Mouse (Mus musculus): Measurements from ENCODE around the gene Cald1.
A peak's percentile ranks its signal among the peaks of the same experiment; 100 is the strongest.

Cald1 gene

DNA sequence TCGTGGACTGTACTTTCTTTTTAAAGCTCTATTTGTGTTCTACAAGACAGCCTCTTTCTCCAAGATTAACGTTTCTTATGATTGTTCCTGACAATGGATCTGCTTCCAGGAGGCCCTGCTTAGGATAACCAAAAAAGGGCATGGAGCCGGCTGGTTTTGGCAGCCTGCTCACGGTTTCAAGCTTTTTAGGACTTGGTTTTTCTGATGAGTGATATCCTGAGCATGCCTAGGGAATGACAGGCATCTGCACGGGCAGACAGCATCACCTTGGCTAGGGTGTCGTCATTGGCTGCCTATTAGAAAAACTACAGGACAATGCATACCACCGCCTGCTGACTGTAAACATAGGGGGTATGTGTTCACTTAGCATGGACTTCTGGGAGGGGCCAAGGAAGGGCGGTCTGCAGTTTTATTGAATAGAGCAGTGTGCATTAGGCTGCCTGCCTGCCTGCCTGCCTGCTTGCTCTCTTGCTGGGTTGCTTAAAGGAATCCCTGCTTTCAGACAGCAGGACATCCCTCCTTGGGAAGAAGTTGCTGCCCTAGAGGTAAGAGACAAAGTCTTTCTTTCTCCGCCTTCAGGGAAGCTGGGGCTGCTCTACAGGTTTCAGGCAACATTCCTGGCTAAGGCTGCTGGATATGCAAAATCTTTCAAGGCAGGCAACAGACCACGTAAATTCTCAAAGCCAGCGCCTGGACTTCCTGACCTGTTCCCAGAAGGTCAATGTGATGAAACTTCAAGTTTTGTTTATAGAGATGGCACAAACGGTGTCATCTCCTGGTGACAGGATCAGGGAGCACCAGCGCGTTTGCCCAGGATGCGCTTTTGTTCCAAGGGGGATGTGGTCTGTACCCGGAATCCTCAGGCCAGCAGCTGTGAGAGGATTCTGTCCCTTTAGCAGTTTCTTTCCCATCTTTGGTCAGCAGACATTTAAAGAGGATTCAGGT, at the start of gene Cald1:
Gene Cald1, plus strand, starts transcription at position 380 of the 945 bp plus-strand sequence.
- DNase-seq (ENCODE audit: extremely low read depth, low read depth, low spot score) = no peak

DNA sequence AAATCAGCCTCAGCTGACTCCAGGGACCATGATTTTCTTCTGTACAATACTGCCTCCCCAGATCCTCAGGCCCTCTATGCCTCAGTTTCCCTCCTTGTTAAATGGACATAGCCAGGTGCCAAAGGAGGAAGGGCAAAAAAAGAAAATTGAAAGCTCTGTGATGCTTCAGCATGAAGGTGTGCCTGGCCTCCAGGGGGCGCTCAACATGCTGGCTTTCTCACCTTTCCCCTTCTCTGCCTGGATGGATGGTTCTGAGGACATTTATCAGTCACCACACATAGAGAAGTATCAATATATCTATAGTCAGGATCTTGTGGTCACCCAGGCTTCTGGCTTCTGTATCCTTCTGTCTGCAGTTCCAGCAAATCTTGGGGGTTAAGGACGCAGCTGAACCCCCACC, 49.3 kb upstream of the Cald1 start:
- DNase-seq (ENCODE audit: extremely low read depth, low read depth, low spot score) = no peak

DNA sequence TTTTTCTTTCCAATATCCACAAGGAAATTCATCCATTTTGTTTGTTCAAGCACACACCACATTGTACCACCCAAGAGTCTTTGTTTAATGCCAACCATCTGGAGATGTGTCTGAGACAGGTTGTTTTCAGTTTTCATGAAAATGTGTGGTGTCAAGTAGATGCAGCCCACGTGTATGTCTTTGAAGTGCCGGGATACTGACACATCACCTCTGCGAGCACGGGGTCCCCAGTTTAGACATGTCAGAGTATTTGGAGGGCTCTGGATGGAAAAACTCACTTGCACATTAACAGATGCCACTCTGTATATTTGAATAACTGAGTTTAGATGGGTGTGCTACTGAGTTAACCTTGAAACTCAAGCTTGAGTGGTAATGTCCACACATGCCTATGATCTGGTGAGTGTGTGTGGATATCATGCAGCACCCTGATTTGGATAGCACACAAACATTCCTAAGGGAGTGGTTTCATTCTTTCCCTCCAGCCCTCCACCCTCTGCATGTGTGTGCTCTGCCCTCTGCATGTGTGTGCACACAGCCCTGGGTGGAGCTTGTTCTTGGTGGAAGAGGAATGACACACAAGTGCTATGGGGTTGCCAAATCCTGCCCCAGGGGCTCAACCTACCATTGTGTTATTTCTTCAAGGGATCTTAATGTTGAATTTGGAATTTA, 45.7 kb upstream of the Cald1 start:
- DNase-seq (ENCODE audit: extremely low read depth, low read depth, low spot score) = no peak

DNA sequence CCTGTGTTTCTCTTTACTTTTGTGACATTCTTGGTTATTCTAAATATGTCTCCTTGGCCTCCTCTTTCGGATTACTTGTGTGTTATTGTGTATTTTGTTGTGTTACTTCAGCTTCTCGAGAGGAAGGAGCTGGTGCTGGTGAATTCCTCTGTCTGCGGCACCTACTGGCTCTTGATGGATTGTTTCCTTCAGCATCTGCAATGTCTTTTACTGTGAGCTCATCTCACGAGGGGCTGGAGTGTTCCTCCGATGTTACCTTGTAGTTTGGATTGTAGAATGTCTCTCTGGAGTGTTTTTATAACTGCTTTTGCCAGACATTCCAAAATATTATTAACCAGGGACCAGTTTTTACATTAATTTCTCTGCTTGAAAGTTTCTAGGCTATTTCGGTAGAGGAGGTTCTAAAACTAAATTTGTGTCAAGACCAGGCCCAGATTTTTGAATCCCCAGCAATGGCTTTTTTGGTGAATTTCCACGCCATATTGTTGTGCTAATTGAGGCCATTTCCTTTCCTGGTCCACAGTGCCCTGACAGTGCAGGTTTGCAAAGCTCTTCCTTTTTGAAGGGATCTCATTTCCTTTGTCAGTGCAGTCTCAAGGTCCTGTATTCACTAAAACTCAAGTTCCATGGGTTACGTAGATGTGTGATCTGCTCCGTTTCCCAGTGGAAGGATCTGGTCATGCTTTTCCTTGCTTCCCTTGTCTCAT, 43.9 kb upstream of the Cald1 start:
- no peak for DNase-seq (ENCODE audit: extremely low read depth, low read depth, low spot score)

DNA sequence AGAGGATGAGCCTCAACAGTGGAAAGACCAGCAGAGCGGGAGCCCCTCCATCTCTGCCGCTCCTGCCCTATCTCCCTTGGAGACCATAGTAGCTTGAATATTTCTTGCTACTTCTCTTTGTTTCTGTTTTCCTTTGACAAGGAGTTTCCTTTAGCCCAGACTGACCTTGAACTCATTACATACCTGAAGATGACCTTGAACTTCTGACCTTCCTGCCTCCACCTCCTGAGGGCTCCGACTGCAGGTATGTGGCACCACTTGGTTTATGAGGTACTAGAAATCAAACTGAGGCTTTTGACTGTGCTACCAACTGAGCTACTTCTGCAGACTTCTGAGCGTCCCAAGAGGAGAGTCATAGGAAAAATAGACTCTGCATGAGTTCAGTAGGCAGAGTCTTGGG, 38.8 kb upstream of the Cald1 start:
- DNase-seq (ENCODE audit: extremely low read depth, low read depth, low spot score) = no peak

DNA sequence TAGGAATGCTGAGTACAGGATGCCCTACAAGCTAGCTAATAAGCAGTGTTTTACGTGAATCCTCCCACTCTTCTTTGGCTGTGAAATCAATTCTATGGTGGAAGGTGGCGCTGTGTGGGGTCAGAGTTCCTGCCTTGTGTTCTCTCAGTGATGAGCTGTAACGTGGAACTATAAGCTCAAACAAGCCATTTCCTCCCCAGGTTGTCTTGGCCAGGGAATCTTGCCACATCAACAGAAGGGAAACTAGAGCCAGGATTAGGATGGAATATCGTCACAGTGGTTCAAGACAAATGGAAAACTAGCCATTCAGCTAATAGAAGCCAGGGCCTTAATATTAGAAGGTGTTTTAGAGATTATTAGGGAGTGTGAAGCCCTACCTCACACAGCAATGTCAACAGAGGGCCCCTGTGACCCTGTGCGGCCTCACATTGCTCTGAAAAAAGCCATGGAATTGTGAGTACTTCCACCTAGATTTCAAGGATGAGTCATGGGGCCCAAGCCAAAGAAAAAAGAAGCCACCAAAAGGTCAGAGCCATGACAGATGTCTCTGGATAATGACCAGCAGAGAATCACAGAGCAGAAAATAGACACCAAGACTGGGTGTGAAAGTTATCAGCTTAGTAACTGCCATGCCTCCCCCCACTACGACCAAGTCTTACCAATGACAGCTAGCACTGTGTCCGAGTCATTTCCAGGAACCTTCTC, 33.0 kb upstream of the Cald1 start:
- DNase-seq (ENCODE audit: extremely low read depth, low read depth, low spot score) = no peak

DNA sequence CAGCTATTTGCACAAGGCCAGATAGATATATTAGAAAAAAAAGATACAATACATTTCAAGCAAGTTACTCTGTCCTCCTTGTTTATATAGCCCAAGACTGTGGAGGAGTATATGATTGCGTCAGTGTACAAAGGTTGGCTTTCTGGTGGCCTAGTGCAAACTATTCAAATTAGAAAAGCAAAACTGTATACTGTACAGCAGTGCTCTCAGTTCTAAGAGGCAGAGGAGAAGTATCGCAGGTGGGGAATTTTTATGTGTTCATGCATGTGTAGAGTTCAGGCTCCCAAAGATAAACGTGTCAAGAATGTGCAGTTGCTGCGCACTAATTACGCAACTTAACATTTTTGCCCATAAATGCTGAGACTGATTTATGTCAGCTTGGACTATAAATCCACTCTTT, 31.0 kb upstream of the Cald1 start:
- DNase-seq (ENCODE audit: extremely low read depth, low read depth, low spot score) = peak; percentile 16

DNA sequence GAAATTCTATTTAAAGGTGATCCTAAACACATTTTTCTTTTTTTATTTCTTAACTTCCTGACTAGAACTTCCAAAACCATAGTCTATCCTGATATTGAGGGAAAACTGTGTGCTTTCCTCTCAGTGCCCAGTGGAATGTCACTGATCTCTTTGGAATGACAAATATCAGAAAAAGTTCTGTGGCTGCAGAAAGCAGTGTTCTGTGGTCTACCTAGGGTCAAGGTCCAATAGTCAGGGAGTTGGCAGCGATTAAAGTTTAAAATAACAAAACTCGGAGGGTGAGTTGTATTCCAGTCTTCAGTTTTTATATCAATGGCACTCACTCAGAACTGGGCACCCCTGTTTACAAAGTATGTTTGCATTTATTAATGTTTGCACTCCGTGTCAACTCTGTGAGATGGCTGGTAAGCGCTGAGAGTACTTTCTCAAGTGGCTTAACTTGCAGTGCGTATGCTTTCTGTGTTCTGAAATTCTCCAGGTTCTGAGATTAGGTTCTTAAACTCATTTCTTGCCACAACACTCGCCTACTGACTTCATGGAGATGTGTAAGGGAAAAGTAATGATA, 18.7 kb upstream of the Cald1 start:
- DNase-seq (ENCODE audit: extremely low read depth, low read depth, low spot score) = no peak

DNA sequence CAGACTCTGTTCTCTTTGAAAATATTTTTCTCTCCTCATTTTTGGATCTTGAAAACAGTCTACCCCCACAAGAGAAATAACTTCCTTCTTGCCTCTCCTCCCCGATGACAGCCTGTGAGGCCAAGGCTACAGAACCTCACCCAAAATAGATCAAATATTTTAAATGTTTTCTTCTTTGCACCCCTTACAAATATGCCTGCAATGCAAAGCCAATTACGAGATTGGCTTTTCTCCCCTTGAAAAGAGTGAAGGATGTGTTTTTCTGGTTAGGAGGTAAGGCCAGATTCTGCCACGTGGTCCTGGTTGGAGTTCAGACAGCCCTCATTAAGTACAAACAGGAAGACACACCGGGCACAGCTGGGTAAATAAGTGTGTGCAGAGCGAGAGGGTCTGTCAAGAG, 14.9 kb upstream of the Cald1 start:
- no peak for DNase-seq (ENCODE audit: extremely low read depth, low read depth, low spot score)

DNA sequence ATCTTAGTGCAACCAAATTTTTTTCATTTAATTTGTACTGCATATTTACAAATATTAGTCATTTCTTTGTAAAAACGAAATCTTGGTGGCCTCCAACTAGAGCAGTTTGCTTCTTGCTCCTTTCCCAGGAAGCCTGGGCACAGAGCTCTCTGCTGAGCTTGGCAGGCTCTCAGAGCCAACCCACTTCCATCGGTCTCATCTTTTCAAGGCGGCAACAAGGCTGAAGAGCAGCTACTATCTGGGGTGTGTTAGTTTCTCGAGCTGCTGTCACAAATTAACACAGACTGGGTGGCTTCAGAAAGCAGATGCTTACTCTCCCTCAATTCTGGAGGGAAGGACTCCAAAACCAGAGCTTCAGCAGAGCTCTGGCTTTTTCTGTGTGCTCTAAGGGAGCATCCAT, 10.2 kb upstream of the Cald1 start:
- DNase-seq (ENCODE audit: extremely low read depth, low read depth, low spot score) = no peak

DNA sequence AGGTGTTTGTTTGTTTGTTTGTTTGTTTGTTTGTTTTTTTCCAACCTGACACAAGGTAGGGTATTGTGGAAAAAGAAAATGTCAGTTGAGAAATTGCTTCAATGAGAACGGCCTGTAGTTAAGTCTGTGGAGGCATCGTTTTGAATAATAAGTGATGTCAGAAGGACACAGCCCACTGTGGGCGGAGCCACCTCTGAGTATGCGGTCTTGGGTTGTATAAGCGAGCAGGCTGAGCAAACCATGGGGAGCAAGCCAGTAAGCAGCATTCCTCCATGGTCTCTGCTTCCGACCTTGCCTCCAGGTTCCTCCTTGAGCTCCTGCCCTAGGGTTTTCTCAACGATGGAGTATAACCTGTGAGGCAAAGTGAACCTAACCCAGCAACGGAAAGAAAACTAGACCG, 7.6 kb upstream of the Cald1 start:
- DNase-seq (ENCODE audit: extremely low read depth, low read depth, low spot score) = no peak

DNA sequence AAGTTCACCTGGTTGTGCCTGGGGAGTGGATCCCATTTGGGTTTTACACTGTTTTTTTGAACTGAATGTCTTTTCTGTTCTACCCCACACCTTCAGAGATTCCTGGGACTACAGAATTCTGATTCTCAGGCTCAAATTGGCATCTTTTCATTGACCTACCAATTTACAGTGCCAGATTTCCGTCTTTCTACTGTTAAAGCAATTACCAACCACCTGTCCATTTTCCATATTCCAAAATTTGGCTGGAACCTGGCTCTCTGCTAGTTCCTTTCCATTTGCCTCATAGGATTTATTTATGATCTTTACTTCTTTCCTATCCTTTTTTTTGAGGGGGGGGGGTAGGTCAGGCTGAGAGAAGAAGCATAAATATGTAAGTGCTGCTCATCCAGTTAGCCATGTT, 4.9 kb upstream of the Cald1 start:
- no peak for DNase-seq (ENCODE audit: extremely low read depth, low read depth, low spot score)

DNA sequence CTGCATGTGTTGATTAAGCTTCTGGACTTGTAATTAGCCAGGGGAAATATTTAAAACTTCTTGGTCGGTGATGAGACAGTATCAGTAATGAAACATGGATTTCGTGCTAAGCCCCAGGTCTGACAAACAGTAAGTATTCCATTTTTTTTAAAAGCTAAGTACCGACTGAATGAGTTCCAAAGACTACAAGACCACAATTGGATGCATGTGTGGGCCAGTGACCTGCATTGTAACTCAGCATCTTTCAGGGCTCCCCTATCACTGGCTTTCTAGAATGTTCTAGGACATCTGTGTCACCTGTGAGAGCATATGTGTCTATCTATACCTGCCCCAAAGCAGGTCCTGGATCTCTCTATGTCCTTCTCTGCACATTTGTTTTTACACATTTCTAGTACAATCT, 984 bp upstream of the Cald1 start:
- DNase-seq (ENCODE audit: extremely low read depth, low read depth, low spot score) = no peak

DNA sequence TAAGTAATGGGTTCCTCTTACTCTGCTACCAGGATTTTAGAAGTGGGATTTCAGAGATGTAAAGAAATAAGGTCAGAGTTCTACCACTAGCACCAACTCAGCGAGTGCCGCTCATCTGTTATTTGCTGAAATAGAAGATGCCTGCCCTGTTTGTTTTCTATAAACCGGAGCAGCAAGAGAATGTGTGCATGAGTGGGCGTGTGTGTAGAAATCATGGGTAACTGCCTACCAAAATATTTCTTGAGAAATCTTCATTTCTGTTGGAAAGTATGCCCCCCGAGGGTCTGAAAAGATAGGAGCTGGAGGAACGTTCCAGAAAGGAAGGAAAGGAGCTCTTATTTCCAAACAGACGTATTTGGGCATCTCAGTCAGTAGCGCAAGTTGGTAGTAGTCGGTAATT, 871 bp downstream of the Cald1 start:
- no peak for DNase-seq (ENCODE audit: extremely low read depth, low read depth, low spot score)

DNA sequence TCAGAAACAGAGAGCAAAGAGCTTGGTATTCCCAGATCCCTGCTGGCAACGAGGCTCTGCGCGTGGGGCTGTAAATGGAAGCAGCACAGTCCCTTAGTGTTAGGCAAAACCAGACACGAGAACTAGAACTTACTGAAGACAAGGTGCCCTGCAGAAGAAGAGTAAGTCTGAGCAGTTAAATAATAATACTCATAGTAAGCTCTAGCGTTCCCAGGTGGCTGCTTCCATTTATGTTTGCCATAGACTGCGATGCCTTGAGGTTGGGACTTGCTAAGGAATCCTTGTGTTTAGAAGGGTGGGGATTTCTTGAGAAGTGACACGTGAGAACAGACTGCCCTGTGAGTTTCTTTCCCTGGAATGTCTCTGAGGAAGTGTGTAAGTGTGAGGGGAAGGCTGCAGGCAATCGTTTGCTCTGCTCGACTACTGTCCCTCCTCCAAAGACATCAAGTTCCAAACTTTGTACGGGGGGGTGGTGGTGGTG, 1.4 kb downstream of the Cald1 start:
- no peak for DNase-seq (ENCODE audit: extremely low read depth, low read depth, low spot score)

DNA sequence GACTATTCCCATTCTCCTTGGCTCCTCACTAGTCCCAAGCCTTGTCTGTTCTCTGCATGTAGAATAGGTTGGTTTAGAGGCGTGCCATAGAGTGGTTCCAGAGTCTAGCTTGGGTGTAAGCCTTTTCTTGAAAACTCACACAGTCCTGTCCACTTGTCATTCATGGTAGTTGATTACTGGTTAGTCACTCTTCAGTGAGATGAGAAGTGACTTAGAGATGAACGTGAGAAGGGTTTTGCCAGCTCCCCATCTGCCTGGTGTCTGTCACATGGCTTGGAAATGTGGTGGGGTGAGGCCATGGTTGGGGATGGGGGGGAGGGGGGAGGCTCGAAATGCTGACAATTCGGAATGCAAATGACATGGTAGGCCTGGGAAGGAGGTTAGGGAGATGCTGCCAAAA, 2.5 kb downstream of the Cald1 start:
- DNase-seq (ENCODE audit: extremely low read depth, low read depth, low spot score) = no peak

DNA sequence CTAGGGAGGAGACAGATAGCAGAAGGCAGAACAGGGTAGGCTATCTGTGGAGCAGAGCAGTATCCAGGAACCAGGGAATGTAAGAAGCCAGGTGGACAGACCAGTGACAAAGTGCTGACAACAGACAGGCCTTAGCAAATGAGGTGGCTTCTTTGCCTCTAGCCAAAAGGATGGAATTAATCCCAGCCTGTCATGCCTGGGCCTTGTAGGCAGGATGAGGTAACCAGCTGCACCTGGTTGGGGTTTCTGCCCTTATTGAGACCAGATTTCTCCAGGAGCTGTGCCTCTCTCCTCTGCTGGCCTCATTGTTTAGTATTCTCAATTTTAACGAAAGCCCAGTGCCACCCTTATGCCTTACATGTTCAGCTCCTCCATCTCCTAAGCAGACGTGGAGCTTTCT, 3.8 kb downstream of the Cald1 start:
- DNase-seq (ENCODE audit: extremely low read depth, low read depth, low spot score) = no peak

DNA sequence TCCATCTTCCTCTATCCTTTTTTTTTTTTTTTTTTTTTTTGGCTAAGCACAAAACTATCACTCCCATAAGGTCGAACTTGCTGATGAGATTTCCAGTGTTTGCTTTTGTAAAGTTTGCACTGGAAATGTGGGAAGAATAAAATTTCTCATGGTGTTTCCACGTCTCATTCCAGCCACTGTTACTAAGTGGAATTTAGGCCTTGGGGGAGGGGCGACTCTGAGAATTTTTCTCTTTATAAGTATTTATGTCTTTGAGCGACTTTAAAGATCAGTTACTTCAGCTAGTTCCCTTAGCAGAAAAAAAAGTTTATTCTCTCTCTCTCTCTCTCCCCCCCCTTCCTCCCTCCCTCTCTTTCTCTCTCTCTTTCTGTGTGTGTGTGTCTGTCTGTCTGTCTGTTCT, 8.1 kb downstream of the Cald1 start:
- DNase-seq (ENCODE audit: extremely low read depth, low read depth, low spot score) = no peak

DNA sequence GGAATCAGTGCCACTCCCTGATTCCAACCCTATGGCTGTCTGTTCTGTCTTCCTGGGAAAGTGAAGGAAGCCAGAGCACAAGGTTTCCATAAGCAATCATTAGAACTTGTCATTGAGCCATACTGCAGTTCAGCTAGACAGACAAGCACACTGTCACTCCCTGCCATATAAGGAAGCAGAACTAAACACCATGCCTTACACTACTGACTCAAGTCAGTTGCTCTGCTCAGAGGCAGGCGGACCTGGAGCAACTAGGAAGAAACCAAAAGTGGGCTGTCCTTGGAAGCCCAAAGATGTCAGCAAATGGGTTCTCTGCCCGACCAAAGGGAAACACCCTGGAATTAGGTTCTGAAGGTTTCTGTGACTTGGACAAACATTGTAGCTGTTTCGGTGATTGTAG, 10.3 kb downstream of the Cald1 start:
- no peak for DNase-seq (ENCODE audit: extremely low read depth, low read depth, low spot score)

DNA sequence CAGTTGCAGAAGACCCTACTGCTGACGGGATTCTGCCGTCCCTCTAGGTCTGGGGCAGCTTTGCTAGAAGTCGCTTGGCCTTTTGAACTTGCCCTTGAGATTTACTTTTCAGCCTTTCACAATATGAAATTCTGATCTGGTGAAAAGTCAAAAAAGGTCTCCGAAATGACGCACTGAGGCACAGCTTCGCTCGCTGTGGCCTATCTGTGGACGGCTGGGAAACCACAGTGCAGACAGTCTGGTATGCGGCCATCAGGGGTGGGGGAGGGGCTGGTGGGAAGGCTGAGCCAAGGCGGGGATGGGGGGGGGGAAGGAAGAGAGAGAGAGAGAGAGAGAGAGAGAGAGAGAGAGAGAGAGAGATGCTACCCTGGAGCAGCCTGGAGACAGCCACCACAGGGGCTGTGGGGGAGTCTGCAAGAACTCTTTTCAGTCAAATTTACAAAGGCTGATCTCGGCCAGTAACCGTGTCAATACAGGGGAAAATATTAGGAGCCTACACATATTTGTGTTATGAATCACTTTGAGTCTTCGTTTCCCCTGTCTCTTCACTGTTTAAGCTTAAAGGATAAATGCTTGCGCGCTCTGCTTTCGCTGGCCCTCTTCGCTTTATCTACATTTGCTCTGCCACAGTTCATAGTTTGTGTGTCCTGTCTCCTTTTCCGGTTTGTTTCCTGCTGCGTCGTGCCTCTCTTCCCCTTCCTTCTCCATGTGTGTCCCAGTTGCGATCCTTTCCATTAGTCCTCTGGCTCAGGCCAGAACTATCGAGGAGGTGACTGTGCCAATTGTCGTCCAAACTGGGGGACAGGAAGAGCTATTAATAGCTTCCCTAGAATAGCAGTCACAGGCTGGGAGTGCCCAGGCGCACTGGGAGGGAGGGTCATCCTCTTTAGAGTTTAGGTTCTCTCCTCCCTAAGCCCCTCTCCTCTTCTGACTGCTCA, 11.9 kb downstream of the Cald1 start:
- DNase-seq (ENCODE audit: extremely low read depth, low read depth, low spot score) = no peak

Data from fat pad, adult 2 months (tissue).